Mouse (Mus musculus) intestine, postnatal 0 days (tissue): ENCODE measurements at regions not wholly inside any gene's neighbourhood (a gene's known extent, or its start where the extent isn't known, plus 50 kb on each side); places are given as distances from the start of the nearest gene placed in this dataset.

Source experiments
- ATAC-seq: fragments of 200-750 bp; cut with Nextera tagmentation; 2 replicates; pipeline ENCODE4 v1.8.0; 2017; ENCODE audit warnings: mild to moderate bottlenecking, moderate TSS enrichment, moderate library complexity
- H3K27ac ChIP-seq: fragments of 300-500 bp; sonication (generic); 2 replicates; pipeline ENCODE4 v1.5.1; 2014; ENCODE audit warnings: mild to moderate bottlenecking, low read depth, low read length, moderate library complexity
- H3K27me3 ChIP-seq: fragments of 300-500 bp; sonication (generic); replicated peaks from 2 replicates; pipeline ENCODE4 v1.6.1; 2014; ENCODE audit warnings: low read length, mixed read lengths; ENCODE audit not compliant: control insufficient read depth, insufficient read depth
- H3K36me3 ChIP-seq: fragments of 300-500 bp; sonication (generic); 2 replicates; pipeline ENCODE4 v1.6.1; 2014; ENCODE audit warnings: mild to moderate bottlenecking, moderate library complexity; ENCODE audit not compliant: control insufficient read depth, insufficient read depth
- H3K4me1 ChIP-seq: fragments of 300-500 bp; sonication (generic); replicated peaks from 2 replicates; pipeline ENCODE4 v1.6.1; 2014; ENCODE audit warnings: antibody characterized with exemption, low read length, mixed read lengths; ENCODE audit not compliant: control insufficient read depth, insufficient read depth
- H3K4me2 ChIP-seq: fragments of 300-500 bp; sonication (generic); replicated peaks from 2 replicates; pipeline ENCODE4 v1.6.1; 2014; ENCODE audit warnings: low read depth, mild to moderate bottlenecking, moderate library complexity
- H3K4me3 ChIP-seq: fragments of 300-500 bp; sonication (generic); 2 replicates; pipeline ENCODE4 v1.5.1; 2014; ENCODE audit warnings: low read depth, low read length
- H3K9ac ChIP-seq: fragments of 300-500 bp; sonication (generic); 2 replicates; pipeline ENCODE4 v1.6.1; 2014; ENCODE audit warnings: mild to moderate bottlenecking, low read depth, low read length
- H3K9me3 ChIP-seq: fragments of 300-500 bp; sonication (generic); 2 replicates; pipeline ENCODE4 v1.6.1; 2016; ENCODE audit warnings: mixed run types; ENCODE audit not compliant: control insufficient read depth
- CTCF ChIP-seq: sonication (generic); IDR thresholded peaks from 2 replicates; pipeline ENCODE4 v1.5.1; 2016; ENCODE audit warnings: low read depth, mild to moderate bottlenecking, control low read depth, antibody characterized with exemption, moderate library complexity
- WGBS: fragments of 180-500 bp; shearing (Covaris S2); extraction: QIAGEN DNeasy Blood & Tissue Kit; methylation state at CpG from one replicate; pipeline ENCODE4 v1.1.7; 2014; 5-methylcytosine and 5-hydroxymethylcytosine counted together

GRCm38 (mm10) chr13:102576871-102577662, 116.3 kb upstream of the Cd180 start:
- Histone ChIP-seq H3K4me1 (no peaks in the 10 kb centered on the region), H3K9ac (no peak overlapping the region), H3K36me3 (no peaks in the 10 kb centered on the region), H3K27me3 (no peaks in the 10 kb centered on the region), H3K4me3 (no peak overlapping the region), H3K9me3 (no peaks in the 10 kb centered on the region), H3K4me2 (no peak overlapping the region), H3K27ac (no peak overlapping the region)
- no peak for ATAC-seq
- TF ChIP-seq CTCF = no peak
- 84% methylated on average over 7 of the region's 7 CpGs for WGBS

GRCm38 (mm10) chr13:102578811-102579210, 114.5 kb upstream of the Cd180 start:
- no peak for ATAC-seq
- Histone ChIP-seq H3K27me3 (no peaks in the 10 kb centered on the region), H3K9me3 (no peaks in the 10 kb centered on the region), H3K4me3 (no peak overlapping the region), H3K27ac (no peak overlapping the region), H3K9ac (no peak overlapping the region), H3K36me3 (no peaks in the 10 kb centered on the region), H3K4me2 (no peak overlapping the region), H3K4me1 (no peaks in the 10 kb centered on the region)
- WGBS = 78% methylated on average over 2 of the region's 2 CpGs
- TF ChIP-seq CTCF = no peak

- no peaks in the 10 kb centered on the region for H3K9me3 ChIP-seq
- no peak overlapping the region for H3K27ac ChIP-seq
- H3K36me3 ChIP-seq = no peaks in the 10 kb centered on the region
- WGBS = 85% methylated on average over 3 of the region's 3 CpGs
- no peak overlapping the region for H3K9ac ChIP-seq
- H3K4me3 ChIP-seq = no peak overlapping the region
- no peak for ATAC-seq
- no peak for TF ChIP-seq CTCF
- H3K27me3 ChIP-seq = no peaks in the 10 kb centered on the region
- no peaks in the 10 kb centered on the region for H3K4me1 ChIP-seq
- no peak overlapping the region for H3K4me2 ChIP-seq
Observed at GRCm38 (mm10) chr13:102579638-102580037, 113.7 kb upstream of the Cd180 start.

- Histone ChIP-seq H3K9ac (no peak overlapping the region), H3K4me3 (no peak overlapping the region), H3K9me3 (no peaks in the 10 kb centered on the region), H3K4me2 (no peak overlapping the region), H3K4me1 (no peaks in the 10 kb centered on the region), H3K36me3 (no peaks in the 10 kb centered on the region), H3K27me3 (no peaks in the 10 kb centered on the region), H3K27ac (no peak overlapping the region)
- 61% methylated on average over 12 of the region's 12 CpGs for WGBS
- TF ChIP-seq CTCF = no peak
- no peak for ATAC-seq
Observed at GRCm38 (mm10) chr13:102583984-102584645, 109.2 kb upstream of the Cd180 start.

GRCm38 (mm10) chr13:102586215-102586614, 107.1 kb upstream of the Cd180 start:
- ATAC-seq = no peak
- Histone ChIP-seq H3K36me3 (no peaks in the 10 kb centered on the region), H3K27ac (no peak overlapping the region), H3K9me3 (no peaks in the 10 kb centered on the region), H3K9ac (no peak overlapping the region), H3K4me3 (no peak overlapping the region), H3K4me2 (no peak overlapping the region), H3K27me3 (no peaks in the 10 kb centered on the region), H3K4me1 (no peaks in the 10 kb centered on the region)
- no peak for TF ChIP-seq CTCF
- WGBS = 72% methylated on average over 6 of the region's 6 CpGs

GRCm38 (mm10) chr13:102589680-102590435, 103.5 kb upstream of the Cd180 start:
- Histone ChIP-seq H3K27me3 (no peaks in the 10 kb centered on the region), H3K9me3 (no peaks in the 10 kb centered on the region), H3K9ac (no peak overlapping the region), H3K36me3 (no peaks in the 10 kb centered on the region), H3K27ac (no peak overlapping the region), H3K4me3 (no peak overlapping the region), H3K4me1 (no peaks in the 10 kb centered on the region), H3K4me2 (no peak overlapping the region; the same call in 1 of the 2 replicates)
- WGBS = 46% methylated on average over 18 of the region's 18 CpGs
- TF ChIP-seq CTCF = no peak
- peak; percentile 41; the same call in 1 of the 2 replicates for ATAC-seq
